Mouse (Mus musculus): ENCODE measurements around the gene Cdk9. TPM values are rescaled to one million over a fixed set of nuclear protein-coding genes. Genes with fewer than 3 reads are reported as not detected.

The Cdk9 gene
- total RNA-seq (2021), result 100 to 1,000 TPM; 115 to 121 TPM
- long read RNA-seq, experiment 1, transcript Cdk9-201 (7 exons, 1,733 nt), result major isoform, 81 of 100 reads
- long read RNA-seq, experiment 1, partial matches to known transcripts, result 2 of 100 reads
- long read RNA-seq, experiment 1, other reads (novel, unspliced or antisense), result 9 of 100 reads
- long read RNA-seq, experiment 2, transcript Cdk9-201 (7 exons, 1,733 nt), result major isoform, 82 of 105 reads
- long read RNA-seq, experiment 2, transcript Cdk9-204 (5 exons, 3,565 nt), result minor isoform, 5 of 105 reads
- long read RNA-seq, experiment 2, partial matches to known transcripts, result 5 of 105 reads
- long read RNA-seq, experiment 2, other reads (novel, unspliced or antisense), result 11 of 105 reads

- peak; percentile 98 for TF ChIP-seq CTCF (conservative IDR thresholded peaks at IDR 0.05)
- H3K27ac ChIP-seq, result peak within 1 kb of the TSS; percentile 99
- H3K4me3 ChIP-seq, result peak within 1 kb of the TSS; percentile 91
- peak; percentile 91 to 94 for DNase-seq (ENCODE audit: low spot score in 2 of 2)
Measured at GRCm38 (mm10) chr2:32712934-32713817, at the start of gene Cdk9. TSS of gene Cdk9 (minus strand) at chr2:32713076.

GRCm38 (mm10) chr2:32761859-32762258, 49.0 kb upstream of the Cdk9 start:
- no peak for DNase-seq (ENCODE audit: low spot score in 2 of 2)
- H3K27ac ChIP-seq, result no peak overlapping the region

GRCm38 (mm10) chr2:32761361-32761760, 48.5 kb upstream of the Cdk9 start:
- Histone ChIP-seq H3K27ac (no peak overlapping the region), H3K4me3 (no peak overlapping the region)
- TF ChIP-seq CTCF (conservative IDR thresholded peaks at IDR 0.05), result no peak
- no peak for DNase-seq (ENCODE audit: low spot score in 2 of 2)

More at GRCm38 (mm10) chr2:32761859-32762258, 49.0 kb upstream of the Cdk9 start:
- no peak for TF ChIP-seq CTCF (conservative IDR thresholded peaks at IDR 0.05)
- H3K4me3 ChIP-seq, result no peak overlapping the region

GRCm38 (mm10) chr2:32759001-32759400, 46.1 kb upstream of the Cdk9 start:
- H3K4me3 ChIP-seq, result peak overlapping the region; percentile 1; the same call in 1 of the 2 replicates
- no peak for DNase-seq (ENCODE audit: low spot score in 2 of 2)
- no peak for TF ChIP-seq CTCF (conservative IDR thresholded peaks at IDR 0.05)
- peak overlapping the region; percentile 46; the same call in 1 of the 2 replicates for H3K27ac ChIP-seq

- DNase-seq (ENCODE audit: low spot score in 2 of 2), result no peak
- no peak for TF ChIP-seq CTCF (conservative IDR thresholded peaks at IDR 0.05)
- peak overlapping the region; percentile 46; the same call in 1 of the 2 replicates for H3K27ac ChIP-seq
Measured at GRCm38 (mm10) chr2:32758503-32758902, 45.6 kb upstream of the Cdk9 start.

GRCm38 (mm10) chr2:32757056-32757845, 44.4 kb upstream of the Cdk9 start, which contains the start of gene Tor2a:
TSS of gene Tor2a (plus strand) at chr2:32757234.
- DNase-seq (ENCODE audit: low spot score in 2 of 2), result peak; percentile 97 to 98
- H3K27ac ChIP-seq, result peak within 1 kb of the TSS; percentile 96
- H3K4me3 ChIP-seq, result peak within 1 kb of the TSS; percentile 72
- TF ChIP-seq CTCF (conservative IDR thresholded peaks at IDR 0.05), result peak; percentile 88

More at GRCm38 (mm10) chr2:32758503-32758902, 45.6 kb upstream of the Cdk9 start:
- peak overlapping the region; percentile 1; the same call in 1 of the 2 replicates for H3K4me3 ChIP-seq

GRCm38 (mm10) chr2:32756674-32757055, 43.8 kb upstream of the Cdk9 start:
- TF ChIP-seq CTCF (conservative IDR thresholded peaks at IDR 0.05), result no peak
- DNase-seq (ENCODE audit: low spot score in 2 of 2), result no peak
- H3K27ac ChIP-seq, result no peak overlapping the region
- no peak overlapping the region; the same call in 1 of the 2 replicates for H3K4me3 ChIP-seq

GRCm38 (mm10) chr2:32752181-32752580, 39.3 kb upstream of the Cdk9 start:
- no peak for DNase-seq (ENCODE audit: low spot score in 2 of 2)
- Histone ChIP-seq H3K4me3 (no peak overlapping the region), H3K27ac (no peak overlapping the region)
- TF ChIP-seq CTCF (conservative IDR thresholded peaks at IDR 0.05), result no peak

- DNase-seq (ENCODE audit: low spot score in 2 of 2), result no peak
- no peak overlapping the region for H3K4me3 ChIP-seq
- no peak overlapping the region for H3K27ac ChIP-seq
- no peak for TF ChIP-seq CTCF (conservative IDR thresholded peaks at IDR 0.05)
Measured at GRCm38 (mm10) chr2:32751665-32752033, 38.8 kb upstream of the Cdk9 start.

- no peak for TF ChIP-seq CTCF (conservative IDR thresholded peaks at IDR 0.05)
- H3K27ac ChIP-seq, result no peak overlapping the region
- DNase-seq (ENCODE audit: low spot score in 2 of 2), result no peak
- peak overlapping the region; percentile 13; the same call in 1 of the 2 replicates for H3K4me3 ChIP-seq
Measured at GRCm38 (mm10) chr2:32750887-32751664, 38.2 kb upstream of the Cdk9 start.

GRCm38 (mm10) chr2:32750199-32750598, 37.3 kb upstream of the Cdk9 start:
- no peak for DNase-seq (ENCODE audit: low spot score in 2 of 2)
- TF ChIP-seq CTCF (conservative IDR thresholded peaks at IDR 0.05), result peak; percentile 41
- no peak overlapping the region for H3K27ac ChIP-seq
- H3K4me3 ChIP-seq, result no peak overlapping the region

GRCm38 (mm10) chr2:32749082-32749481, 36.2 kb upstream of the Cdk9 start:
- H3K4me3 ChIP-seq, result no peak overlapping the region
- DNase-seq (ENCODE audit: low spot score in 2 of 2), result no peak
- TF ChIP-seq CTCF (conservative IDR thresholded peaks at IDR 0.05), result no peak
- no peak overlapping the region for H3K27ac ChIP-seq

Data from layer of hippocampus, adult 2 months (tissue).